Mouse (Mus musculus) CD4-positive, CD25-positive, alpha-beta regulatory T cell, adult 4 months (primary cell): Measurements from ENCODE around the gene Uhrf1bp1. TPM values are rescaled to one million over a fixed set of nuclear protein-coding genes. Genes with fewer than 3 reads are reported as not detected.

Source experiments
- polyA plus RNA-seq, 2 experiments: library from polyadenylated mRNA; unstranded; fragments of 100-300 nt; shearing (Covaris generic); gene quantifications; one replicate each; pipeline ENCODE4 v1.2.1; 2017

The Uhrf1bp1 gene
- polyA plus RNA-seq, 2 experiments from 2014 or later, result 0.65 to 1.3 TPM

Other genes starting within 250 kb of the Uhrf1bp1 start
- 10 to 100 TPM; 14.5 to 27.5 TPM for gene Nudt3, start 232.9 kb upstream of the Uhrf1bp1 start, polyA plus RNA-seq
- gene RPS10-NUDT3, start 221.2 kb upstream of the Uhrf1bp1 start, polyA plus RNA-seq, result not detected
- gene Rps10, start 219.8 kb upstream of the Uhrf1bp1 start, polyA plus RNA-seq, result 1,000 to 10,000 TPM; 1,603 to 1,674 TPM
- 10 to 100 TPM; 36.5 to 37.2 TPM for gene Pacsin1, start 200.9 kb upstream of the Uhrf1bp1 start, polyA plus RNA-seq
- not detected for gene Spdef, start 127.5 kb upstream of the Uhrf1bp1 start, polyA plus RNA-seq
- gene D17Wsu92e, start 35.8 kb upstream of the Uhrf1bp1 start, polyA plus RNA-seq, result 10 to 100 TPM; 14.6 to 14.9 TPM
- gene Snrpc, start 18.3 kb upstream of the Uhrf1bp1 start, polyA plus RNA-seq, result 10 to 100 TPM; 84.0 to 86.8 TPM
- gene Anks1, start 52.9 kb downstream of the Uhrf1bp1 start, polyA plus RNA-seq, result 1 to 10 TPM; 3.7 to 4.7 TPM
- 10 to 100 TPM; 38.2 to 42.3 TPM for gene Taf11, start 53.4 kb downstream of the Uhrf1bp1 start, polyA plus RNA-seq
- 1 to 10 TPM; 3.1 to 3.8 TPM for gene Tcp11, start 224.2 kb downstream of the Uhrf1bp1 start, polyA plus RNA-seq